Mouse (Mus musculus) urinary bladder, postnatal 25 days (tissue): Measurements from ENCODE around the gene Ifi209.
"Not testable (repeated sequence)": the region's sequence is repeated elsewhere in the genome, so short reads cannot be mapped to it uniquely, and the experiment has no call there.

ENCODE experiments used
- DNase-seq: peaks from one replicate; pipeline ENCODE4 v3.0.0; 2022; ENCODE audit warnings: low spot score

The Ifi209 gene

DNA sequence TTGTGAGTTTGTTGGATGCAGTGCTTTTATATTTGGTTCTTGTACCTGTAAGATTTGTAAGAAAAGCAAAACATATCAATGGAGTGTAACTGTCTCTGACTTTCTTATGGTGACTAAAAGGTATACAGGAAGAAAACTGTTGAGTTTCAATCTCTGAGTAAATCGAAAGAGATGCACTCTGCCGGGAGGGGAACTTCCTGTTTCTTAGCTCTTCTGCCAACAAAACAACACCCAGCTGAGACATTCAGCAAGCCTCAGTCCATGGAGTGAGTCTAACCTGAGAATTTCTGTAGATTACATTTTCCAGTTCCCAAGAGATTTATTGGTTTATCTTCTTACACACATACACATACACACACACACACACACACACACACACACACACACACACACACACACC, at the start of gene Ifi209:
Ifi209 (plus strand) TSS at position 296 of the 400 bp plus-strand sequence.
- not testable (repeated sequence) for DNase-seq

DNA sequence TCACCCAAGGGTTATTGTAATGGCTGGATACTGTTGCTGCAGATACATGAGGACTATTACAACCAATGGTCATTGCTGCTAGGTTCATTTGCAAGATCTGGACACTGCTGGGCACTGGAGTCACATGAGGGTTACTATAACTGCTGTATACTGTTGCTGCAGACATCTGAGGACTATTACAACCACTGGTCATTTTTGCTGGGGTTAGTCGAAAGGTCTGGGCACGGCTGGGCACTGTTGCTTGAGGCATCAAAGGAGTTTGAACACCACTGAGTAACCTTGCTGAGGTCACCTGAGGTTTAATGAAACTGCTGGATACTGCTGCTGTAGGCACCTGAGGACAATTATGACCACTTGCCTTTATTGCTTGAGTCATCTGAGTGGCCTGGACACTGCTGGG, 41.0 kb upstream of the Ifi209 start:
- not testable (repeated sequence) for DNase-seq

DNA sequence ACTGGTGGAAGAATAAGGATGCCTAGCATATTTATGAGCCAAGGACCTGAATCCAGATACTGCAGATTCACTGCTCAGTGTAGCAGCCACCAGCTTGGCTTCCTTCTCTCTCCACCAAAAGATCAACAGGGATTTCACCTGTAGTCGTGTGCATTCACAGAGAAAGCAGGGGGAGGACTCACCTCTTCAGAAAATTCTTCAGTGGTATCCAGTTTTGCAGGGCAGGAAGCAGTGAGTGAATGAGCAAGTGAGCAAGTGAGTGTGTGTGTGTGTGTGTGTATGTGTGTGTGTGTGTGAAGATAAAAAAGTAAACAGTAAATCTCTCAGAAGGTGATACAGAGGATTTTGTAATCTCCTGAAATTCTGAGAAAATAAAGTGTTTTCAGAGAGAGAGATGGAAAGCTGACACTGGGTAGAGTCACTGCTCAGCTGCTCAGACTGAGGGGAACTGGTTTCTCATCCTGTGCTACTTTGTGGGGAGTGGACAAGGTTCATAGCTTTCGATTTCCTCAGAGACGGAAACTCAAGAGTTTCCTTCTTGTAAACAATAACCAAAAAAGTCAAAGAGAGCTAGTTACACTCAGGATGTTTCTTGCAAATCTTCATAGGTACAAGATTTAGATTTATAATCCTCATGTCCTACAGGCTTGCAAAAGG, 31.8 kb upstream of the Ifi209 start, which contains the start of gene Ifi213:
Ifi213 (minus strand) TSS at position 437 of the 657 bp plus-strand sequence.
- not testable (repeated sequence) for DNase-seq

DNA sequence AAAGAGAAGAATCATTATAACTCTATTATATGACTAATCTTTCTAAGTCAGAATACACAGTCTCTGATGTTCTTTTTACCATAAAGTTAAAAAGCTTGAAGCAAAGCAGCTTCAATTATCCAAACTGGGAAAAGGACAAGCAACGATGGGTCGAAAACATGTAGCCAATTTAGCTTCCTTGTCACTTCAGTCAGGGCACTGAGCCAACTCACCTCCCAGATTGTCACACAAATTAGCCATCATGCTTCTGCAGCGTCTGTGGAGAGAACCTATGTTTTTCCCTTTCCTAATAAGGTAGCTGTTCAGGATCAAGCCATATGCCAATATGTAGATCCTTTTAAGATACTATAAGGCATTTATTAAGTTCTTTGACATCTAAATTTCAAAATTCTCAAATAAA, 20.4 kb upstream of the Ifi209 start:
- not testable (repeated sequence) for DNase-seq

DNA sequence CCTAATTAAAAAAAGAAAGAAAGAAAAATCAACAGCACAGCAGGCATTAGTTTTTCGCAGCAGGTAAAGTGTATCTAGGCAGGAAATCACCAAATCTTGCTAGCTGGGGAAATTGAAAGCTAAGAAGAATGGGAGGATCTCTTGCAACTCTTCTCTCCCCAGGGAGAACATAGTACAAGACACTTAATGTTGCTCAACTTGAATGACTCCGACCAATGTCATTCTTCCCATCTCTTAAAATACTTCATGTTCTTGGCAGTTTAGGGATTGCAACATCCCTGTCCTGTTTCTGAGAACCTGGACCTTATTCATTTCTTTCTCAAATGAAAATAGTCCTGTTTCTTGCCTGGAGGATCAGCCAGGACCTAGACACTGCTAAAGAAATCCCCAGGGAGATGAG, 8.5 kb upstream of the Ifi209 start:
- DNase-seq: not testable (repeated sequence)

DNA sequence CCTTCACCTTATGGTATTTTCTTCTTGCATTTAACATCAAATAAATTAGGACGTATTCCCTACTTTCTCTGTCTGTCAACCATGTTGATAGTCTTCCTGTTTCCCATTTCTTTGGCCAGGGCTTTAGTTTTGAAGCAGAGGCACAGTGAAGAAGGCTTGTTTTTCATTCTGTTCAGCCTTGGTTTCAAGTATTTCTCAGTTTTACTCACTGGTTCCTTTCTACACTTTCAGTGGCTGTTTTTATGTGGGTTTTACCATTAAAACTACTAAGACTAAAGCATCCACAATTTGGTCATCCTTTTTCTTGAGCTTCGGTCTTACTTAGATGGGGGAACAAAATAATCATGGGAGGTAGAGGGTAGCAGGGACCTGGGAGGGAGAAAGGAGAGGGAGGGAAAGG, 6.7 kb upstream of the Ifi209 start:
- no peak for DNase-seq

DNA sequence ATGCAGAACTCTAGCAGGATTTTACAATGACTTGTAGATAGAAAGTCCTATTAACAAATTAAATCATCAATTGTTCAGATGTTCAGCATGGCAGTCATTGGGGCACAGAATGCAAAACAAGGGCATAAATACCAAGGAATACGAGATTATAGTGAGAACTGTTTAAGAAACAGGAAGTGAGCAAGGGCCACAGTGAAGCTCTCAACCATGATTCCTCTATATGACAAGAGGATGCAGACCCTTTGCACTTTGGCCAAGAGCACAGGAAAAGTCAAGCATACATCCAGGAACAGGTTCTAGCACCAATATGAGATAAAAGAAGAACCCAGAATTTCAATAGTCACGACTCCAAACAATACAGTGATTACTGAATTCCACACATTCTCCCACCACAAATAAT, 4.0 kb upstream of the Ifi209 start:
- DNase-seq: no peak

DNA sequence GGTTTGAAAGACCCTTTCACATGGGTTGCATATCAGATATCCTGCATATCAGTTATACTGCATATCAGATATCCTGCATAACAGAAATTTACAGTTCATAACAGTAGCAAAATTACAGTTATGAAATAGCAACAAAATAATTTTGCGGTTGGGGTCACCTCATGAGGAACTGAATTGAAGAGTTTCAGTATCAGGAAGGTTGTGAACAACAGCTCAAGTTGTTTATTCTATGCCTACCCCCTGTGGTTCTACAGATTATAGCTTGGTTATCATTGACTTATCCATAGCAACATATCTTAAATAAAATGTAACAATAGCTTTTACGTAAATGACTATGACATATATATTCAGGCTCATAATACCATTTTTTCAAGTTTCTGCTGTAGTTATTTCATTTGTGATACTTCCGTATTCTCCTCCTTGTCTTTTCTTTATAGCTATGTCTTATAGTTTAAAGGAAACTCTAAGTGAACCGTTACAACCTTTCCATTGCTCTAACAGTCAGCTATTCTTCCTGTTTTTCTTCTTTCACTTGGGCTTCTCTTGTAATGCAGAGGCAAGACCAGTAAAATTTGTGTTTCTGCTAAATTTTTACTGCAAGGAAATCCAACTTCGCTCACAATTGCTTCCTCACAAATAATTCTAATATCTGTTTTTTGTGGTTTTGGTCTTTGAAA, 3.4 kb downstream of the Ifi209 start:
- no peak for DNase-seq

DNA sequence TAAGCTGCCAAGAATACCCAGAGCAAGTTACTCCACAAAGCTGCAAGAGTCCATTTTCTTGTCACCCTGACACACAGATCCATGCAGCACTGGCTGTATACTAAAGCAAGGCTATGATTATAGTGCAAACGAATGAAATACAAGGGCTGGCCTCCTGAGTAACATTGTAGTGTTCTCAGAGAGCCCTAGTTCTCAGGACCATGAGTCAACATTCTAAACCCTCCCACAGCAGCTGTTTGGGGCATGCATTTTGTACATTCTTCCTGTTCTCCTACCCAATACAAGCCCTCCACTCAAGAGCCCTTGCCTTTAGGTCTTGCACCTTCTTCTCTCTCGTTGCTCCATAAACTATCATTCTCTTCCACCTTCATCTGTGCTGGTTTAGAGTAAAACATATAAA, 14.7 kb downstream of the Ifi209 start:
- no peak for DNase-seq

DNA sequence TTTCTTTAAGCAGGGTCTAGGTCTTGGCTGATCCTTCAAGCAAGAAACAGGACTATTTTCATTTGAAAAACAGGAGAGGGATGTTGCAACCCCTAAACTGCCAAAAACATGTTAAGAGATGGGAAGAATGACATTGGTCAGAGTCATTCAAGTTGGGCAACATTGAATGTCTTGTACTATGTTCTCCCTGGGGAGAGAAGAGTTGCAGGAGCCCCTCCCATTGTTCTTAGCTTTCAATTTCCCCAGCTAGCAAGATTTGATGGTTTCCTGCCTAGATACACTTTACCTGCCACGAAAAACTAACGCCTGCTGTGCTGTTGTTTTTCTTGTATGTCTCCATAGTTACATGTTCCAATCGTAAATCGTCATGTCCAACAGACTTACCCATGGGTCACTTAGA, 27.3 kb downstream of the Ifi209 start:
- DNase-seq: no peak

DNA sequence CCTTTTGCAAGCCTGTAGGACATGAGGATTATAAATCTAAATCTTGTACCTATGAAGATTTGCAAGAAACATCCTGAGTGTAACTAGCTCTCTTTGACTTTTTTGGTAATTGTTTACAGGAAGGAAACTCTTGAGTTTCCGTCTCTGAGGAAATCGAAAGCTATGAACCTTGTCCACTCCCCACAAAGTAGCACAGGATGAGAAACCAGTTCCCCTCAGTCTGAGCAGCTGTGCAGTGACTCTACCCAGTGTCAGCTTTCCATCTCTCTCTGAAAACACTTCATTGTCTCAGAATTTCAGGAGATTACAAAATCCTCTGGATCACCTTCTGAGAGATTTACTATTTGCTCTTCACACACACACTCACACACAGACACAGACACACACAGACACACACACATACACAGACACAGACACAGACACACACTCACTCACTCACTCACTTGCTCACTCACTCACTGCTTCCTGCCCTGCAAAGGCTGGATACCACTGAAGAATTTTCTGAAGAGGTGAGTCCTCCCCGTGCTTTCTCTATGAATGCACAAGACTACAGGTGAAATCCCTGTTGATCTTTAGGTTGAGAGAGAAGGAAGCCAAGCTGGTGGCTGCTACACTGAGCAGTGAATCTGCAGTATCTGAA, 42.9 kb downstream of the Ifi209 start, which contains the start of gene Ifi208:
Ifi208 (plus strand) TSS at position 218 of the 640 bp plus-strand sequence.
- DNase-seq: not testable (repeated sequence)

DNA sequence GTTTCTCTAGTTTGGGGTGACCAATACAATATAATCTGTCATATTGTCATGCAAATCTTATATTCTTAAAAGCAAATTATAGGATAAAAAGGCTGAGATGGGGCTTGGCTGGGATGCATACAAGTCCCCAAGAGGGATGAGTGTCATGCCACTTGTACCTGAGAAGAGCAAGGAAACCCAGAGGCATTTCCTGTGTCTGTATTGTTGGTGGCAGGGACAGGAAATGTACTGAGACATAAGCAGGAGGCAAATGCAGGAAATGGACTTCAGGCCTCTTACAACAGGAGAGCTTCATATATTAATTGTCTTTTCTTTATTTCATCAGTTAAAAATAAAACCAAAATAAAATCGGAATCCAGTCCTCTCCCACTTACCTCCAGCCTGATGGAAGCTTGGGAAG, 47.9 kb downstream of the Ifi209 start:
- not testable (repeated sequence) for DNase-seq

DNA sequence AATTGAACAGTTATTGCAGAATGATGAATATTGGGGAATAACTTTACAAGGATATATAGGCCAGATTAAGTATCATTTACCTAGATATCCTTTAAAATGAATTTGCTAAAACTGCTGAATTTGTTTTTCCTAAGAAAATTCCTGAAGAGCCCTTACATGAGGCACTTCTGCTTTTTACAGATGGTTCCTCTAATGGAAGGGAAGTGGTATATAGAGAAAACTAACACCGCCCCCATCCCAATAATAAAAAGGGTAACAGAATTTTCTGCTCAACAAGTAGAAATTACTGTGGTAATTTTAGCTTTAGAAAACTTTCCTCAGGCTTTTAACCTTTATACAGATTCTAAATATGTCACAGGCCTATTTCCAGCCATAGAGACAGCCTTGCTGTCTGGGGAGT, 63.6 kb downstream of the Ifi209 start:
- no peak for DNase-seq
